Mouse (Mus musculus): ENCODE measurements at regions not wholly inside any gene's neighbourhood (a gene's known extent, or its start where the extent isn't known, plus 50 kb on each side); places are given as distances from the start of the nearest gene placed in this dataset.

- TF ChIP-seq CTCF (IDR thresholded peaks at IDR 0.05; ENCODE audit: low read depth, low read length): no peak
- TF ChIP-seq POLR2AphosphoS5 (IDR thresholded peaks at IDR 0.05; ENCODE audit: insufficient replicate concordance, low read depth, low read length): no peak
- TF ChIP-seq GATA1 (IDR thresholded peaks at IDR 0.05; ENCODE audit: borderline replicate concordance, low read length): no peak
- no peak for TF ChIP-seq TAL1 (conservative IDR thresholded peaks at IDR 0.05; ENCODE audit: low read depth, low read length)
Observed at GRCm38 (mm10) chr7:129134661-129135215, 122.1 kb upstream of the Plpp4 start.
